Mouse (Mus musculus) testis, postnatal 14 days (tissue): Measurements from ENCODE around the gene Dnajb9.
A peak's percentile ranks its signal among the peaks of the same experiment; 100 is the strongest.
"Not testable (repeated sequence)": the region's sequence is repeated elsewhere in the genome, so short reads cannot be mapped to it uniquely, and the experiment has no call there.

Source experiments
- DNase-seq: peaks from one replicate; pipeline ENCODE4 v3.0.0; 2021; ENCODE audit warnings: low spot score

Gene Dnajb9

GRCm38 (mm10) chr12:44209824-44210752 lies at the start of gene Dnajb9:
Gene Dnajb9 (minus strand): TSS chr12:44210326.
- DNase-seq: peak; percentile 99

DNA sequence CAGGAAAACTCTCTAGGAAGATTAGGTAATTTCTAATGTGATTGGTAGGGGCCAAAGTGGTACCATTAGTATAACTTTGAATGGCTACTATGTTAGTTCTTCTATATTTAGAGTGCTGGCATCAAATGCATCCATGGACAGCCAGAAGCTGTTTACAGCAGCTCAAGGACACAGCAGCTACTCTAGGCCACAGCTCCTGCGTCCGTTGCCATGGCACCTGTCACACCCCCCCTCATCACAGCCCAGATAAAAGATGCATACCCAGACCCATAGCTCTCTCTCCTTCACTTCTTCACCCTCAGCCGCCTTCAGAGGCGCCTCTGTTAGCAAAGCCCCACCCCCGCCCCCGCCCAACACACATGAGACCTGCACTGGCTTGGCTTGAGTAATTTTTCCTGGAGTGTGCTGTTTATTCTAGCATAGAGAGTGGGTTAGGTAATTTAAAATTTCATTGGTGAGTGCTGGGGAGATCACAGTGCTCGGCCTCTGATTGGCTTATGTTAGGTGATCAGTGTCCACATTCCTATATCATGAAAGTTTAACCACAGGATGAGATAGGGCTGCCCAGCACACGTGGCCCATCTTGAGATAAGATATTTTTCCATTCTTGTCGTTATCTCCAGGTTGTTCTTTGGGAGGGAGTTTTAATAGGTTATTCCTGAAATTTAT lies 38.3 kb upstream of the Dnajb9 start:
- DNase-seq: no peak

GRCm38 (mm10) chr12:44245739-44246138 lies 35.6 kb upstream of the Dnajb9 start:
- DNase-seq: no peak

- DNase-seq: no peak
These were observed 32.3 kb upstream of the Dnajb9 start for GRCm38 (mm10) chr12:44242407-44242806.

- DNase-seq: no peak
These were observed 31.0 kb upstream of the Dnajb9 start for GRCm38 (mm10) chr12:44241090-44241489.

GRCm38 (mm10) chr12:44224650-44225049 lies 14.5 kb upstream of the Dnajb9 start:
- DNase-seq: no peak

GRCm38 (mm10) chr12:44223044-44223443 lies 12.9 kb upstream of the Dnajb9 start:
- no peak for DNase-seq

DNA sequence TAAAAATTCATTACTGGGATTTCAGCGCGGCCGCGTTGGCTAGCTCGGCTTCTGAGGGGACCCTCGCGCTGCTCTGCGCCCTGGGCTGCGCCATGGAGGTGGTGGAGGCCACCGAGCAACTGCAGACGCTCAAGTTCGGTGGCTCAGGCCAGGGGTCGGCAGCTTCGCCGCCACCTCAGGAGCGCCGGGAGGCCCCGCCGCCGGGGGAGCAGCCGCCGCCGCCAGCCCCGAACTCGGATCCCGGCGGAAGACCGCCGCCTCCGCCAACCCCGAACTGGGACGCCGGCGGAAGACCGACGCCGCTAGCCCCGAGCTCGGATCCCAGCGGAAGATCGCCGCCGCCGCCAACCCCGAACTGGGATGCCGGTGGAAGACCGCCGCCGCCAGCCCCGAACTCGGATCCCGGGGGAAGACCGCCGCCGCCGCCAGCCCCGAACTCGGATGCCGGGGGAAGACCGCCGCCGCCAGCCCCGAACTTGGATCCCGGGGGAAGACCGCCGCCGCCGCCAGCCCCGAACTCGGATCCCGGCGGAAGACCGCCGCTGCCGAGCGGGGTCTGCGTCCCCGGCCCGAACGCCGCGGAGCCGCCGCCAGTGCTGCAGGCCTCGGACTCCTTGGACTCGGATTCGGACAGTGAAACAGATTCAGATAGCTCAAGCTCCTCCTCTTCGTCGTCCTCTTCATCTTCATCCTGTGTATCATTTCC lies 11.7 kb upstream of the Dnajb9 start:
- peak; percentile 9 for DNase-seq

GRCm38 (mm10) chr12:44221070-44221469 lies 10.9 kb upstream of the Dnajb9 start, which contains the start of gene Pnpla8:
Gene Pnpla8 (plus strand): TSS chr12:44221370.
- not testable (repeated sequence) for DNase-seq

- no peak for DNase-seq
These were observed 1.4 kb upstream of the Dnajb9 start for GRCm38 (mm10) chr12:44211555-44211954.

DNA sequence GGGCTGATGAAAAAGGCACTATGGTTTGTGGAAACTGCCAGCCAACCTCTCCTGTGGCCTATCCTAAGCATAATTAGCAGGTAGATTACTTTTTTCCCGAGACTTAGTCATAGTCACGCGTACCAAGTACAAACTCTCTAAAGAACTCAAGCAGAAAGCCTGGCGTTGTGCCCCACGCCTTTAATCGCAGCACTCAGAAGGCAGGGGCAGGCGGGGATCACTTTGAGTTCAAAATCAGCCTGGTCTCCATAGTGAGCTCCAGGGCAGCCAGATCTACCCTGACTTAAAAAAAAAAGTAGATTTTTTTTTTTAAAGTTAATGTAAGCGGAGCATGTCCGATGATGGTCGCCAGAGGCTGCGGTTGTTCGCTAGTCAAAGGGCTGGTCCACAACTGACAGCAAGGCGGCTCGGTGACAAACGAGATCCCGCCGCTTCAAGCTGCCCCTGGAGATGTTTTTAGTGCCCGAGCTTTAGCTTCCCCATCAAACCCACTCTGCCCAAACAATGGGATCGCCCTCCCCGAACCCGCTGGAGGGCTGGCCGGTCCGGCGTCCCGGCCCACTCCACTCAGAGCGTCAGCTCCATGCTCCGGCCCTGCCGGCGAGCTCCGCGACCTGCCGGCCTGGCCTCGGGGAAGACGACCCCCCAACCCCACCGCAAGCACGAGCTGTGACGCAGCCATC lies 844 bp downstream of the Dnajb9 start:
- DNase-seq: peak; percentile 39

DNA sequence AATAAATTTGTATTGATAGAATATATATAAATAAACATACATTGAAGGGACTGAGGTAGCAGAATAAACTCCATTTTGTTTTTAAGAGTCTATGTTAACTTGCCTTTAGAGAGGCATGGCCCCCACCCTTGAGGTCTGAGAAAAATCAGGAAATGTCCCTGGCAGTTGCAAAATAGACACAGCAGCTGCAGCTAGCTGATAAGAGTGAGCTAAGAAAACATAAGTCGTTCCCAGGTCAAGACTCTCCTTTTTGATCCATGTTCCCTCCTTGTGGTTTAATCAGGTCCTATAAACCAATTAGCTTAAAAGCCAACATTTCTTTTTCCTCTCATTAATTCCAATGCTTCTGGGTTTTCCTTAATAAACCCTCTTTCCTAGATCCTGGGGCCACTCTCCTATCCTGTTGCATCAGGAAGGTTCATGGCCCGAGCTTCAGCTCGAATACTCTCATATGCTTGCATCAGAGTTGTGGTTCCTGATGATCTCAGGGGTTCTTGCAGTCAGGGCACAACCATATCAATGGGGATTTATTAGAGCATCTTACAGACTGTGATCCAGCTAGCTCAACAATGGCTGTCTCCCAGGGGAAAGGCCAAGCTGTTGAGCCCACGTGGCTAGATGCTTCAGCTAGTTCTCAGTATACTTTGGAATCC lies 12.1 kb downstream of the Dnajb9 start:
- no peak for DNase-seq

DNA sequence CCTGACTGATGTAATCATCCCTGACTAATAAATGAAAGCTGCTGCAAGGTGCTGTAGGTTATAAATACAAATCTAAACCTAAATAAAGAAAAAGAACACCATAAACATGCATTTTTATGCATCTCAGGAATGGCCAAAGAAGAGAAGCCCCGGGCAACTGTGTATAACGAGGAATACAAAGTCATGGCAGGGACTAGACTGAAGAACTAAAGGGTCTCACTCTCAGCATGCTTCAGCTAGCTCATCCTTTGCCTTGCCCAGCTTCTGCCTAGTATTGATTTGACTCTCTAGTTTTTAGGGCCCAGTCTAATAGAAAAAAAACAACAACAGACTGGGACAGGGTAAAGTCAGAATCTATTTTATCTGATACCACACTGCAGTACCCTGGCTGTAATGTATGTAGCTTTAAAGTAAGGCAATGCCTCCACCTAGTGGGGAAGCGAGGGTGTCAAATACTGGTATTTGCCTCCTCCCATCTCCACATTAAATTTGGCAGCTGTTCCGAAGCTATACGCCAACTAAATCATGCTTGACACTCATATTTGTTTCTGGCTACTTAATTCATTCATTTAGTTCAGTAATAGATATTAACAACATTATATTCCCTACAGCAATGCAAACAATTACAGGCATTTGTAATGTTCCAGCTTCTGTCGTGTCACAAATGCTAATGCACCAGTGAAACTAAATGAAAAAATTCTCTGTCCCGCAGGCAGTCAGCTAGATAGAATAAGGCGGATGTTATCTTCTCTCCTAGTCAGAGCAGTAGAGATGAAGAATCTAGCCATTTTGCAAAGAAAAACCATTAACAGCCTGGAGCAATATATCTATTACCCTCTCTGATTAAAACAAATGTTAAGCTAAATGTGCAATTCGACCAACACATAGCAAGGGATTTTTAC lies 28.8 kb downstream of the Dnajb9 start:
- no peak for DNase-seq

GRCm38 (mm10) chr12:44177038-44177355 lies 33.1 kb downstream of the Dnajb9 start:
- no peak for DNase-seq

DNA sequence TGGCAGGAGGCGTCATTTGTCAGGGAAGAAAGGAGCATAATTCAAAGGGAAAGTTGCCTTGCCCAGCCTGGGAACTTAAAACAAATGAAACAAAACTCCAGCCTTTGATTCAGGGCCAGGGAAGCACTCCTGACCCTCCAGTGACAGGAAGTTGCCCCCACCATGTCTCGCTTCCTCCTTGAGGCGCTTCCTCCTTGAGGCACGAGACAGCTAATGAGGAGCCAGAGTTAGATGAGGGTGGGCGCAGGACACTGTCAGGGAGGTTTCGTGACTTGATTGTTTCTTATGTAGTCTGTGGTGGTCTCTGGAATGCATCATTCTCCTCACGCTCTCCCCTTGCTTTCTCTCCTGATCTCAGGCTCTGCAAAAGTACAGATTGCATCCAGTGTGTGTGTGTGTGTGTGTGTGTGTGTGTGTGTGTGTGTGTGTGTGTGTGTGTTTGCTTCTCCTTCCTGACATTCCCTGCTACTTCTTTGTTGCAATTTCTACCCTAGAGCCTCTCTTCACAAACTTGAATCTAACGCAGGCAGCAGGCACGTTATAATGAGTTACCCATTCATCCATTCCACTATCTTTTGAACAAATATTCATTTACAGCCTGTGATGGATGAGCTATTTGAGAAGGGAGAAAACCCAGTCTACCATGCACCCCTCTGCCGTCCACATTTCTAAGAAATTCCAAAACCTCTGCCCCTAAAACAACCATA lies 33.6 kb downstream of the Dnajb9 start:
- DNase-seq: no peak

DNA sequence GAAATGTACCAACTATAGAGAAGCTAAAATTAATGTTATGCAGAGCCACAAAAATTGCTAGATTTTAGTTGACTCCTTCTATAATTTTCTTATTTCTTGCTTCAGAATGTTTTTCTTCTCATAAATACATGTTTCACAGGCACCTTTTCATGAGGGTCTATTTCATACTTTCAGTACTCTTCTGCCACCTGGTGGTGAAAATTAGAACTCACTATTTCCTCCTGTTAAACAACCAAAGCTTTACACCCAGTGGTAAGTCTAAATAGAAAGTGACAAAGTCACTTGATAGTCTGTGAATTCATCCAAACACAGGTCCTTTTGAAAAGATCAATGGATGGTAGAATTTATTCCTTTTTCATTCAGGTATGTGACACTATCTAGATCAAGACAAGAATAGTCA lies 43.2 kb downstream of the Dnajb9 start:
- peak; percentile 8 for DNase-seq

DNA sequence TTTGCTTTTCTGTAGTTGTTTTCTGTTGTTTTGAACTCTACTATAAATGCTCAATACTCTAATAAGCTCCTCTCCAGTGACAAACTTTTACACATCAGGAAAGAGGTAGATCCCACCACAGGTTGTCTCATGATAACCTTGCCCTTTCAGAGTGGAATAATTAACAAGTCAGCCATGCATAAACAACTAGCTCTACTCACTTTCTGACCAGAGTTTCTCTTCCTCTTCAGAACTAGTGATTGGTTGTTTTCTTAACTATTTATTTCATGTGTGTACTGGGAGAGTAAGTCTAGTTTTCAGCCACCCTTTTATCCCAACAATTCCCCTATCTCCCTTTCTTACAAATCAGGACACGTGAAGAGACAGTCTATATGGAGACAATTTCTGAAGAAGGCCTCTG lies 50.8 kb downstream of the Dnajb9 start:
- DNase-seq: no peak
